Mouse (Mus musculus): ENCODE results near the gene Bbs4. TPM values are rescaled to one million over a fixed set of nuclear protein-coding genes. Genes with fewer than 3 reads are reported as not detected.

Gene Bbs4
- polyA plus RNA-seq (2014; fragmentation: Illumina TruSeq; extraction: RNeasy Lipid Tissue Mini Kit (QIAGEN cat#74804); ENCODE audit: low read depth, low replicate concordance), result 21.9 TPM

DNA sequence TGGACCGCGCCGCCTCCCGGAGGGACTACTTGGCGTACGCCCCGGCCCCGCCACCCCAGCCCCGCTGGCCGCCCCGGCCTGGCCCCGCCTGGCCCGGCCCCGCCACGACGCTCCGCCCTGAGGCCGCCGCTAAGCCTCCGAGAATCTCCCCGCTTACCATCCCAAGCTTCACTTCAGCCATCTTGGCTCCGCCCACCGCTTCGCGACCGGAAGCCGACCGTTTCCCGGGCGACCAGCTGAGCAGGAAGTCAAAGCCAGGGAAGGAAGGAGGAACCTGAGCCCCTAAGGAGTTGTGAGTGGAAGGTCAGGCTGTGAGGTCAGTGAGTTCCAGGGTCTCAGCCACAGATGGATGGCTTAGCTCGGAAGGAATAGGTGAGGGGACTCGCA lies at the start of gene Bbs4:
Gene Bbs4, minus strand, starts transcription at position 256 of the 387 bp plus-strand sequence.

DNA sequence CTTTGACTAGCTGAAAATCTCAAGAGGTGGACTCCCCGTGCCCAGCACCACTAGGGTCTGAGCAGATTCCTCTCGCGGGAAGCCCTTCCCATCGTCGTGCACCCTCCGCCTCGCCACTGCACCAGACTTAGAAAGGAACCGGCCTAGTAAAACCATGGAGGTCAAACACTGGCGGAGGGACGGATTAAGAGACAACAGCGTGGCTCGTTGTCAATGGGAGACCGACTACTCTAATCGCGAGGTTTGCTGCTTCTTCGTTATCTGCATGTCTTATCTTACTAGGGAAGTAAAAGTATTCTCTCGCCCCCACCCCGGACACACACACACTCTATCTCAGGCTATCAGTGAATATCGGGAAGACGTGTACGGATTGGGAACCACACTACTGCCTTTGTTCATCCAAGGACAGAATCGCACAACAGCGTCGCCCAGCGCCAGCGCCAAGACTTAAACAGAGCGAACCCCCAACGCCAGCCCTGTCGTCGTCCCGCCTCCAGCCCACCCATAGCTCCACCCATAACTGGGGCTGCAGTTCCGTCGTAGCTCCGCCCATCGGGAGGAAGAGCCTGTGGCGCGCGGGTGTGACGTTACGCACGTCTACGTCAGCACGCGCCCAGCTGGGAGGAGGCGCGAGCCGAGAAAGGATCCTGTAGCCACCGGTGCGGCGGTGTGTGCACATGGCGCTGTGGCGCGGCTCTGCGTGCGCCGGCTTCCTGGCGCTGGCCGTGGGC lies 62.2 kb downstream of the Bbs4 start, which contains the start of gene Adpgk:
Gene Adpgk, plus strand, starts transcription at position 602 of the 731 bp plus-strand sequence.

Other genes with a start within 250 kb of the Bbs4 start
- 37.1 TPM for gene Adpgk, start 62.0 kb downstream of the Bbs4 start, polyA plus RNA-seq (2014; fragmentation: Illumina TruSeq; extraction: RNeasy Lipid Tissue Mini Kit (QIAGEN cat#74804); ENCODE audit: low read depth, low replicate concordance)
- gene Arih1, start 133.1 kb upstream of the Bbs4 start, polyA plus RNA-seq (2014; fragmentation: Illumina TruSeq; extraction: RNeasy Lipid Tissue Mini Kit (QIAGEN cat#74804); ENCODE audit: low read depth, low replicate concordance), result 185 TPM
- 45.4 TPM for gene Hexa, start 186.0 kb upstream of the Bbs4 start, polyA plus RNA-seq (2014; fragmentation: Illumina TruSeq; extraction: RNeasy Lipid Tissue Mini Kit (QIAGEN cat#74804); ENCODE audit: low read depth, low replicate concordance)
- 7.0 TPM for gene Tmem202, start 186.3 kb upstream of the Bbs4 start, polyA plus RNA-seq (2014; fragmentation: Illumina TruSeq; extraction: RNeasy Lipid Tissue Mini Kit (QIAGEN cat#74804); ENCODE audit: low read depth, low replicate concordance)
- 2.4 TPM for gene Celf6, start 224.4 kb upstream of the Bbs4 start, polyA plus RNA-seq (2014; fragmentation: Illumina TruSeq; extraction: RNeasy Lipid Tissue Mini Kit (QIAGEN cat#74804); ENCODE audit: low read depth, low replicate concordance)